Mouse (Mus musculus) left cerebral cortex, postnatal 14 days (tissue): ENCODE results near the gene Gm11634. TPM values are rescaled to one million over a fixed set of nuclear protein-coding genes. Genes with fewer than 3 reads are reported as not detected.
"Not testable (repeated sequence)": the region's sequence is repeated elsewhere in the genome, so short reads cannot be mapped to it uniquely, and the experiment has no call there.

Source experiments
- DNase-seq, 2 experiments: peaks; one replicate each; pipeline ENCODE4 v3.0.0; 2021 to 2022; ENCODE audit warnings: low spot score in 2 of 2, mixed read lengths in 1 of 2
- intact Hi-C: fragments of 180-260 bp; cut with DNase I; formaldehyde crosslinking; loops from one replicate; pipeline ENCODE4 v1.15.1; 2025
- total RNA-seq, 2 experiments: library from RNA; stranded (reverse); gene quantifications; 2 replicates each; pipeline ENCODE4 v1.2.3; 2021

Gm11634 gene
- total RNA-seq, 2 experiments from 2014 or later, result not detected

- intact Hi-C loops, result no loop called here
- no peak for DNase-seq
Observed at GRCm38 (mm10) chr11:101618596-101618995, 19.5 kb upstream of the Gm11634 start.

GRCm38 (mm10) chr11:101617849-101618248 lies 18.8 kb upstream of the Gm11634 start:
- intact Hi-C loops, result no loop called here
- peak; percentile 18 to 44 for DNase-seq

- DNase-seq, result no peak
- intact Hi-C loops, result no loop called here
Observed at GRCm38 (mm10) chr11:101616948-101617767, 18.1 kb upstream of the Gm11634 start.

GRCm38 (mm10) chr11:101616104-101616503 lies 17.0 kb upstream of the Gm11634 start:
- no peak for DNase-seq
- intact Hi-C loops, result no loop called here

DNA sequence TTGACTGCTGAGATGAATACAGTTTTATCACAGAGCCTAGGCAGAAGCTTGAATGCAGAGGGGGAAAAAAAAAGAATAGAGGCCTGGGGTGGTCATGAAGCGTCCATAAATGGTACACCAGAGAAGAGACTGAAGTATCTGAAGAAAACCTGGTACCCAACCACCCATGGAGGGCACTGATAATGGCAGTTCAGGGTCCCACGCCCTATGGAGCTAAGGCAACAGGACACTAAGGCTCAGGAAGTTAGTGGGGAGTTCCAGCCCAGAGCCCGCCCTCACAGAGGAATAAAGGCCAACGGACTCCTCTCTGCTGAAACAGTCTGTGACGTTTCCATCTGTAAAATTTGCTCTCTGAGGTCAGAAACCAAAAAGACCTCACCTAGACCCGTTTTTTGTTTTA lies 16.3 kb upstream of the Gm11634 start:
- no peak for DNase-seq
- intact Hi-C loops, result no loop called here

DNA sequence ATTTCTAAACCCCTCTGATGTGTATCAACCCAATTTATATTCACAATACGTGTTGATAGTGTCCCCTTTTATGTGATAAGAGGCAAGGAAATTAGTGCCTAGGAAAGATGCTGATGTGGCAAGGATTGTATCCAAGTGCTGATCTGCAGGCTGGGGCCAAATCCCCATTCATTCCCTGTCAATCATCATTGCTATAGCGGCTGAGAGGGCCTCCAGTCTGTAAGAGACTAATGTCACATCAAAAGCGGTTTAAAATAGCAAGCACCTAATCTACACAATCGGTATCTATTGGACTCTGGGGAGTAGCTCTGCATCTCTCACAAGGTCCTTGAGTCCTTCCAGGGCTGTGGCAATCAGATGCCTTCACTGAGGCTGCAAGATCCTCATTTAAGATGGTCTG lies 15.1 kb upstream of the Gm11634 start:
- intact Hi-C loops, result no loop called here
- DNase-seq, result no peak

GRCm38 (mm10) chr11:101613596-101613995 lies 14.5 kb upstream of the Gm11634 start:
- DNase-seq, result no peak
- intact Hi-C loops, result no loop called here

DNA sequence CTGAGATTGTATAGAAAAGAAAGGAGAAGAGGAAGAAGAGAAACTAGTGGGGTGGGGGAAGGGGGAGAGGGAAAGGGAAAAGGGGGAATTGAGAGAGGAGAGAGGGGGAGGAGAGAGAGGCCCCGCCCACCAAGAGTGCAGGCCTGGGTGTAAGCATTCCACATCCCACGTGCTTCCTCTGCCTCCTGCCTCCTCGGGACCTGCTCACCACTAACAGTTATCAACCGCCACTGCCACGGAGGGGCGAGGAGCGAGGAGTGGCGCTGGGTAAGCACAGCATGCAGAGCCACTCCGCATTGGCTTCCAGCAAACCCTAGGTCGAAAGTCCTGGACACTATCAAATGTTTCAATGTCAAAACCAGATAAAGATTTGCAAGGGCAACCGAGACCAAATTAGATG lies 11.4 kb upstream of the Gm11634 start:
- intact Hi-C loops, result no loop called here
- DNase-seq, result no peak

- intact Hi-C loops, DNase-seq: not testable (repeated sequence)
Observed at GRCm38 (mm10) chr11:101607134-101607533, 8.1 kb upstream of the Gm11634 start.

GRCm38 (mm10) chr11:101604531-101605453 lies 5.7 kb upstream of the Gm11634 start:
- intact Hi-C loops, result not testable (repeated sequence)
- DNase-seq, result peak in 1 of 2 experiments; percentile 39

DNA sequence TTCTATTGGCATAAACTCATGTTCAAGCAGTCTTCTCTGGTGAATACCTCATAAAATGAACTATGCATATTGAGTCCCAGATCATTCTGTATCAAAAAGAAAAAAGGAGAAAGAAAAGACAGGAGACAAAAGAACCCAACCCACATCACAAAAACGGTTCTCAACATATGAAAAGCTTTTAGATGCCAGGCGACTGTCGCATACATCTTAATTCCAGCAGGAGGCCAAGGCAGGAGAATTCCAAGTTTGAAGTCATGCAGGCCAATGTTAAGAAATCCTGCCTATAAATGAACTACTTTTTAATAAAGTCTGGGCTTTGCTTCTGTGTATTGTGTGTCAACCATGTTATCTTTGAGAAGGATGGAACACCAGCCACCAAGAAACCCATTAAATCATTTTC lies 5.1 kb upstream of the Gm11634 start:
- no peak for DNase-seq
- intact Hi-C loops, result no loop called here

DNA sequence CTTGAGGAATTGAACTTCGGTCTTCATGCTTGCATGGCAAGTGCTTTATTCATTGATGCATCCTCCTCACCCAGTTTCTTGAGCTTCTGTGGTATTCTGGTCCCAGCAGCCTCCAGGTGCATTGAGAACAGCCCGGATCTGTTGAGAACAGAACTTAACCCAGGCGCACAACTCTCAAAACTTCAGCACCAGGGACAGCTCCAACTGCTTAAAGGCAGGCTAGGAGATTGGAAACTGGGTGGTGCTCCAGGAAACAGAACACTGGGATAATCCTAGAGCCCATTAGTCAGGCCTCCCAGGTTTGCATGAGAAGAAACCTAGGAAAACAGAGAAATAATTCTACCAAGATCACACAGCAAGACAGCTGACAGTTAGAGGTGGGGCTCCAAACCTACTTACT lies 3.4 kb upstream of the Gm11634 start:
- DNase-seq, result no peak
- intact Hi-C loops, result no loop called here

DNA sequence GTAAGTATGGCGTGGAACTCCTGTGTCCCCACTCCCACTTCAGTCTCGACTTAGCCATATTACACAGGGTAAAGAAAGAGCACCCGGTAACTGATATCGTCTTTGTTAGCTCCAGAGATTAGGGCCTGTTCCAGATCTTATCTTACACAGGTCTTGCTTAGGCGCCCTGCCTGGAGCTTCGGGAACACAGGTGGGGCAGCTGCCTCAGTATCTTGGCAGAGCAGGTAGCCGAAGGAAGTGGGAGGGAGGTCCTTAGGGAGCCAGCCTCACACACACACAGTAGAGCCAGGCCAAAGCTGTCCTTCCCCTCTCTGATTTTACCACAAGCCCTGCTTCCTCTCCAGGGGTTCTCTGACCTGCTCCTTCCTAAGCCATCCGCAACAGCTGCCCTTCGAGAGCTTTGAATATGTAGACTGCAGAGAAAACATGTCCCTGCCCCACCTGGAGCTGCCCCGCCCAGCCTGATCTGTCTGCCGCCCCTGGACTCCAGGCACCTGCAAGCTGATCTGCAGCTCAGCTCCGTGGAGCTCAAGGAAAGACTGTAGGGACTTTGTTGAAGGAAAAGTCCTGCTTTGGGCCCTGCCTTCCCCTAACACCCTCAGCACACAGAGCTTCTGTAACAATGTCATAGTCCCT lies 8.9 kb downstream of the Gm11634 start:
- intact Hi-C loops, result no loop called here
- DNase-seq, result no peak

DNA sequence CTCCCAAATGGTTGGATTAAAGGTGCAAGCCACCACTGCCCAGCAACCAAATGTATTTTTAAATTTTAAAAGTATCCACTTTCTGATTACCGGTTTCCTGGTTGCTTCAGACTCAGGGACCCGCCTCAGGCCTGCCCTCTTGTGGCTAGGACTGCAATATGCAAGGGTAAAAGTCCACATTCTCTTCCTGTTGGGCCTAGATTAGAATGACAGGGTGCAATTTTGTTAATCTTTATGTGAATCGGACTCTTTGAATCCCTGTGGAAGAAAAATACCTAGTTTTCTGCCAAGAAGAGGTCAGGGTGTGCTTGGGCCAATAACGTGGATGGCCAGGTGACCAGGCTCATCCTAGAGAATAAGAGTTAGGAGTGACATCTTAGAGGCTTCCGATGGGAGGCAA lies 9.6 kb downstream of the Gm11634 start:
- peak; percentile 36 to 48 for DNase-seq
- intact Hi-C loops, result no loop called here

DNA sequence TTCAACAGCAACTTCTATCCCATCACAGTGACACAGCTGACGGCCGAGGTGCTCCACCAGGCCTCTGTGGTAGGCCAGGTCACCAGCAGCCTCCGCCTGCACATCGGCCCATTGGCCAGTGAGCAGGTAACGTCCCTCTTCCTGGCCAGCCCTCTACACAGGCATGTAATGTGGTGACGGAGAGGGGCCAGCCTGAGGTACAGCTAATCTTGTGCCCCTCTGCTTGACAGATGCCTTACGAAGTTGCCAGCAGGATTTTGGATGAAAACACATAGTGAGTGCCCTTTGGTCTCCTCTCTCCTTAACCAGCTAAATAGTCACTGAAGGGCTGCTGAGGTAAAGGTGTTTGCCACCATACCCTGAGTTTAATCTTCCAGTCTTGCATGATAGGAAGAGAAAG lies 10.2 kb downstream of the Gm11634 start:
- intact Hi-C loops, result no loop called here
- no peak for DNase-seq

GRCm38 (mm10) chr11:101587676-101588075 lies 11.4 kb downstream of the Gm11634 start:
- intact Hi-C loops, result no loop called here
- DNase-seq, result peak; percentile 48 to 70

- DNase-seq, result no peak
- intact Hi-C loops, result no loop called here
Observed at GRCm38 (mm10) chr11:101585805-101586204, 13.3 kb downstream of the Gm11634 start.

GRCm38 (mm10) chr11:101585031-101585430 lies 14.0 kb downstream of the Gm11634 start:
- intact Hi-C loops, result not testable (repeated sequence)

GRCm38 (mm10) chr11:101583205-101583604 lies 15.9 kb downstream of the Gm11634 start:
- intact Hi-C loops, result no loop called here
- DNase-seq, result no peak

More at GRCm38 (mm10) chr11:101585031-101585430, 14.0 kb downstream of the Gm11634 start:
- not testable (repeated sequence) for DNase-seq
